Mouse (Mus musculus): ENCODE results near the gene Tmem247. TPM values are rescaled to one million over a fixed set of nuclear protein-coding genes. Genes with fewer than 3 reads are reported as not detected.

Tmem247 gene
- total RNA-seq (2017): not detected in 2 replicates

DNA sequence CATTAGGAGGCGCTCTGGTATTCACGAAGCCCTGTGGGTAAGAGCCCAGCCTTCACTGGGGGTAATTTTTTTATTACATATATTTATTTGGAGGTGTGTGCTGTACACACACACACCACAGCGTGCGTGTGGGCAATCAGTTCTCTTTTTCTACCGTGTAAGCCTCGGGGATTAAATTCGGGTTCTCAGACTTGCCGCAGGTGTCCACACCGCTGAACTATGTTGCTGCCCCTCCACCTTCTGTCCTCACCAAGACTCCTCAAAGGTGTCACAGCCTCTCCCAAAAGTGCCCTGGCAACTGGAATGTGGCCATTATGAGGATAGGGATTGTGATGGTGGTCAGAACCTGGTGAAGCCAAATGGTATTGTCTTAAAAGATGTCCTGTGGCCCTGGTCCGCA, at the start of gene Tmem247:
TSS of gene Tmem247 (plus strand) at position 301 of the 400 bp plus-strand sequence.
- no peak for ATAC-seq (replicated peaks; ENCODE audit: low read depth, poor library complexity, severe bottlenecking)

DNA sequence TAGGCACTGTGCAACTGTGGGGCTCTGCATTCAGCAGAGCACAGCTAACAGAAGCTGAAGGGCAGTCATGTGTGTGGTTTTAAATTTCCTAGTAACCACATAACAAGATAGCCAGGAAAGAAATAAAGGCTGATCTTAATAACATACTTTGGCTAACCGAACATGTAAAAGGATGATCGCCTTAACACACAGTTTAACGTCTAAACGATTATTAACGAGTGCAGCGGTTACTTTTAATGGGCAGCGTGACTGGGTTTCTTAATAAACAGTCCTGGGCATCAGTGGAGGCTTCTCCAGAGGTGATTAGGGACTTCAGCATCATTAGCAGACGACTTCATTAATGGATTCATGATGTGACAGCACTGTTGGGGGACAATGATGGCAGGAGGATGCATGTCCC, 46.6 kb upstream of the Tmem247 start:
- ATAC-seq (replicated peaks; ENCODE audit: low read depth, poor library complexity, severe bottlenecking): no peak

DNA sequence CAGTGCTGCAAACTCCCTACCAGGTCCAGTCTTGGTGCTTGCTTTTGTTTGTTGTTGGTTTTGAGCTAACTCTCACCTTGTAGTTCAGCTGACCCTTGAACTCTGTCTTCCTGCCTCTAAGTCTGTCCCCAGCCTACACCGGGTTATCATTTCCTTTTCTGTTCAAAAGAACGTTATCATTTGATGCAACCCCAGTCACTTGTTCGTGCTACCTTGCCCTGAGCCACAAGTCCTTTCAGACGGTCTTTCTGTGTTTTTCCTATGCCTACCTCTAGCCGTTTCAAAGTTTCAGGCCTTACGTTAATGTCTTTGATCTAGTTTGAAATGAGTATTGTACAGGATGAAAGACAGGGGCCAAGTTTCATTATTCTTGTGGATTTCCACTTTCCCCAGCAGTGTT, 44.5 kb upstream of the Tmem247 start:
- no peak for ATAC-seq (replicated peaks; ENCODE audit: low read depth, poor library complexity, severe bottlenecking)

DNA sequence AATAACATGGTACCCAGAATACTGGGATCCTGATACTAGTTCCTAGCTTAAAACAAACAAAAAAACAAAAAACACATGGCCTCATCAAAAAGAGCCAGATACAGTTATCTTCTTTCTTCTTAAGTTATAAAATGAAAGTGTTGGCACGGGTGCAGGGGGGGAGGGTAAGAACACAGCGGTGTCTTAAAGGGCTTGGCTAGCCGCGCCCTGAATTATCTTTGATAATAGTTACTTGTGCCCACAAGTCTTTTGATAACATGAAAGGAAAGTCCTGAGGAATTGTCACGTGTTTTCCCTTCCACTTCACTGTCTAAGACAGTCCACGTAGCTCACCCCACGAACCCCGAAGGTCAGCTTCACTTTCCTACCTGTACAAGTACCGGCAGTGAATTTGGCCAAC, 40.2 kb upstream of the Tmem247 start:
- 0 out of 2 replicates have a peak, but pooled peaks have one; percentile 22 for ATAC-seq (replicated peaks; ENCODE audit: low read depth, poor library complexity, severe bottlenecking)

DNA sequence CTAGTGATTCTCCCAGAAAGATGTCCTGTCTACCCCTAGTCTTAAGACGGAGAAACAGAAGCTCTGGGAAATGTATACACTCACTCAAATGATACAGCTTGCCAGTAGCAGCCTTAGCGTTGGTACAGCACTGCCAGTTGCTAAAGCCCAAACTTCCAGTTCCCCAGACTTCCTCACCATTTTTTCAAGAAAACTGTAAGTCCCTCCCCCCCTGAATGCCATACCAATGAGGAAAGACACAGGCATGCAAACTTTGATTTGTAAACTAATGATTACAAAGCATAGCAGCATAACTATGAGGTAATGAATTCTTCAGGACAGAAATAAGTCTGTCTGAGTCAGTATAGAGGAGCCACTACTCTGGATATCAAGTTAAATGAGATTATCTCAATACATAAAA, 39.4 kb upstream of the Tmem247 start:
- no peak for ATAC-seq (replicated peaks; ENCODE audit: low read depth, poor library complexity, severe bottlenecking)

DNA sequence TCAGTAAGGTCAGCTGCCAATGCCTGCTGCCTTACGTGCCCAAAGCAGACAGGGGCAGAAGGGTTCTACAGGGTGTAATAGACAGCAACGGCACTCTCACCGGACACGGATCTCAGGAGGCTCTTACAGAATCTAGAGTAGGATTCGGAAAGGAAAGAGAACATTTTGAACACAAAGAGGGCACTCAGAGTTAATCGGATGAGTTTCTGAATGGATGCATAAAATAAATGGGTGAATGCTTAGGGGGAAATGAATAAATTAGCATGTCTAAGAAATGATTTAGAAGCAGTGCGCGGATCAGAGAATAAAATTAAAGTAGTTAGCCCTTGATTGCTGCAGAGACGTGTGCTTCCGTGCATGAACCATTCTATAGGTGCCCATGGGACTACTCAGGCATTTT, 37.1 kb upstream of the Tmem247 start:
- ATAC-seq (replicated peaks; ENCODE audit: low read depth, poor library complexity, severe bottlenecking): no peak

DNA sequence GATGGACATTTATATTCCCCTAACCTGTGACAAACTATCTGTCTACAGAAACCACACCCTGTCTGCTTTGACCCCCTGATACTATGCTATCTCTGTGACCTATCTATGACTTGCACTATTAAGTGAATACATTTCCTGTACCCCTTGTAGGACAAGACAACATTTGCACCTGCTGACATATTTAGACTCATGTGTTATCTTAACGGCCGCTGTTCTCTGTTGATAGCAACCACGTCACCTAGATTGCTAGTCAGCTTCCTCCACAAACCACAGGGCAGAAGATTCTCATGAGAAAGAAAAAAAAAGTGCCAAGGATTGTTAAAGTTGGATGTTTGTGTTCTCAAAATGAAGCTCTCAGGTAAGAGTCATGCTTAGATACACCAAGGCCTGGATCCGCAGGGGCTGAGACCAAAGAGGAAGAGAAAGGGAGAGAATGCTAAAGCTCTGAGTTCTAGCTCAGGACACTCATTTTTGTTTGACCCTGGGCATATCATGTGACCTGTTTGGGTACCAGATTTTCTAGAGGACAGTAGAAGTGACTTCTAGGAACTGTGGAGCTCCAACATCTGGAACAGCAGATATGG, 36.6 kb upstream of the Tmem247 start:
- 0 out of 2 replicates have a peak, but pooled peaks have one; percentile 15 for ATAC-seq (replicated peaks; ENCODE audit: low read depth, poor library complexity, severe bottlenecking)

DNA sequence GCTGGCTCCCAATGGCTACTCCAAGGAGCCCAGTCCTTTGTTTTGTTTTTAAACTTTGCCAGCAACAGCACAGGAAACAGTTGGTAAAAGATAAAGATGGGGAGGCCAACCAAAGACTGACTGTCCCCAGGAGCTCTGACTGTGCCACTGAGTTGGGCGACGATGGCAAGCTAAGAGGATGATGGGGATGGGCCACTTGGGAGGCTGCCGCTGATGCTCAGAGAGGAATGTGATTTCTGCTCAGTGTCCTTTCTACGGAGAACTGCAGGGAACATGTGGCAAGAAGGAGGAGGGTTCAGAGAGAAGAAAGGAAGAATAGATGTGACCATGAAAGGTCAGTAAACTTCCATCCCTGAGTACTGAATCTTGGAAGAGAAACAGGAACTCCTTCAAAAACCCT, 22.0 kb upstream of the Tmem247 start:
- ATAC-seq (replicated peaks; ENCODE audit: low read depth, poor library complexity, severe bottlenecking): no peak

DNA sequence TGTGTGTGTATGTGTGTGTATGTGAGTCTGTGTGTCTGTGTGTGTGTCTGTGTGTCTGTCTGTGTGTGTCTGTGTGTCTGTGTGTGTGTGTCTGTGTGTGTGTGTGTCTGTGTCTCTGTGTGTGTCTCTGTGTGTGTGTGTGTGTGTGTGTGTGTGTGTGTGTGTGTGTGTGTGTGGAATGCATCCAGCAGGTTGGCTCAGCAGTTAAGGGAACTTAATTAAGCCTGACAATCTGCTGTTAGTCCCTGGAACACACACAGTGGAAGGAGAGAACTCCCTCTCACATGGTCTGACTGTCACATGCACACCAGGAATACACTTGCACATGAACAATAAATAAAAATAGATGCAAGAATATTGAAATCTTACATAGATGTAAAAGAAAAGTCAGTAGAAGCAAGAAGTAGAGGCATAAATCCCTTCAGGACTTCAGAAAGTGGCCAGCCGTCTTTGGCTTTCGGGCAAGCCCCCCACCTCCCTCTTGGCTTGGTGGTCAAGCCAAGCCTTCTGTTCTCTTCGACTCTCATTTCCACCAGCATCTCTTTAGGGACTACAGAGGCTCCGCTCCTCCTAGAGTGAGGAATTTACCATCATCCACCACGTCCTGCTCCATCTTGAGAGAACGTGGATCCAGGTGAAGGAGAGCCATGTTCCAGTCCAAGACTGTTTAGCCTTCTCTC, 19.5 kb upstream of the Tmem247 start:
- no peak for ATAC-seq (replicated peaks; ENCODE audit: low read depth, poor library complexity, severe bottlenecking)

DNA sequence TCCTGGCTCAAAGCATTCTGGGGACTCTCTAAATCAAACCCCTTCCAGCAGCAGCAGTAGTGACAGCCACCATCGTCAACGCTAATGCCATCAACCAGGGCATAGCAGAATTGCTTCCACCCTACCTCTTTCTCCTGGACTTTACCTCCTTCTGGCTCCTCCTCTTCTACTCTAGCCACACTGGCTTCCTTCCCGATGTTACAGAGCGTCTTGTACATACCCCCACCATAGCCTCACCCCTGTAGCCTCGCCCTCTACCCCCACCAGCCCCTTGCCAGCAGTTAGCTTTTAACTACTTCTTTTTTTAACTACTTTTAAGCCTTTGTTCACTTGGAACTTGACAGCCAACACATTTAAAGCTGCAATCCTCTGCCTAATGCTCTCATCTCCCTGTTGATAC, 17.3 kb upstream of the Tmem247 start:
- no peak for ATAC-seq (replicated peaks; ENCODE audit: low read depth, poor library complexity, severe bottlenecking)

DNA sequence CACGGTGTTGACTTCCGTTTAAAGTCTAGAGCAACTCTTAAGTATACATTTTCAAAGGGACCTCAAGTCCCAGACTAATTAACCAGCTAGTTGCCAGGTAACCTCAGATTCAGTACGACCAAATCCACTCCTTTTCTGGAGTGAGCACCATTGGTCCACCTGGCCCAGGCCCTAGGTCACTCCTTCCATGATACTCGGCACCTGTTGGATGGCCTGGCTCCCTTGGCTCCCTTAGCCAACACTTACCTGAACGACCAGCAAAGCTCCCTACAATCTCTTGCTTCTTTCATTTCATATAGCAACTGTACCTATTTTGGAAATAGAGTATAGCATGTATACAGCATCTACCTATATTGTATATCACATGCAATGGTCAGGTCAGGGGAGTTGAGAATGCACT, 16.6 kb upstream of the Tmem247 start:
- ATAC-seq (replicated peaks; ENCODE audit: low read depth, poor library complexity, severe bottlenecking): no peak

DNA sequence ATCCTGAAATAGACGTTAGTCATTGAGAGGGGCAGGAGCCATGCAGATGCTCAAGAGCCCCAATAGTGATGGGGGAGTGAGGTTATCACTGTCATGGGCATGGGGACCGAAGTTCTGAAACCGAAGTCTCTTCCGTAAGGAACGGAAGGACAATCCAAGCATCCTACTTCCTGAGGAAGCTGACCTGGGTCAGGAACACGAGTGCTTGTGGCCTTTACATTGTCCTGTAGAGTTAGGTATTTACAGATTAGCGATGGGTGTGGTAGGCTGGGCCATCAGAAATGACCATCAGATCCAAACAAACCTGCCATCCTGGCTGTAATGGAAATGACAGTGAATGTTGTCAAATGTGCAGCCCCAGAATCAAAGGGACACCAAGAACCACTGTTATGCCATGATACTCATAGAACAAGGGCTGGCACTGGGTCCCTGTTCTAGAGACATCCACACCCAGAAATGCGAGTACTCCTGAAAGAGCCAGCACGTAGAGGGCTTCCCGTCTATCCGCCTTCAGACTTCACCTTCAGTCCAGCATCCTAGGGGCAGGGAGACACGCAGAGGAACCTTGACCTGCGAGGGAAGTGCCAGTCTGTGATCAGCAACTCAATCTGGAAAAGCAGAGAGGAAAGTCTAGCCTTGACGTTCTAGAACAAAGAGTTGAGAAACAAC, 14.6 kb upstream of the Tmem247 start:
- no peak for ATAC-seq (replicated peaks; ENCODE audit: low read depth, poor library complexity, severe bottlenecking)

DNA sequence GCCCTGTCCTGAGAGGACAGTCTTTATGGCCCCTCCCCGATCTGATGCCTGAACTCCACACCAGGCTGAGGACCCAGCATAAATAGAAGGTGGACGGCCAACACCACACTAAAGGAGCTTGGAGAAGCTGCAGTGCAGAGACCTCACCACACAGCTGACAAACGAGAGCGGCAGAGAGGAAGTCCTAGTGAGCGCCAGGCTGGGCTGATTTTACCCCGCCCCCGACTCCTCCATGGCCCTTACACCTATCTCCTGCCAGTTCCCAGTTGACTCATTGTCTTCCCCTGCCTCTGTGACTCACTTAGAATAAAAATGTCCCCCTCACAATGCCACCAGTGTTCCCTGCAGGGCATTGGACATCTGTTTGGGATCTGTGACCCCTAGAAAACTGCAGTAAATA, 13.6 kb upstream of the Tmem247 start:
- peak; percentile 67 for ATAC-seq (replicated peaks; ENCODE audit: low read depth, poor library complexity, severe bottlenecking)

DNA sequence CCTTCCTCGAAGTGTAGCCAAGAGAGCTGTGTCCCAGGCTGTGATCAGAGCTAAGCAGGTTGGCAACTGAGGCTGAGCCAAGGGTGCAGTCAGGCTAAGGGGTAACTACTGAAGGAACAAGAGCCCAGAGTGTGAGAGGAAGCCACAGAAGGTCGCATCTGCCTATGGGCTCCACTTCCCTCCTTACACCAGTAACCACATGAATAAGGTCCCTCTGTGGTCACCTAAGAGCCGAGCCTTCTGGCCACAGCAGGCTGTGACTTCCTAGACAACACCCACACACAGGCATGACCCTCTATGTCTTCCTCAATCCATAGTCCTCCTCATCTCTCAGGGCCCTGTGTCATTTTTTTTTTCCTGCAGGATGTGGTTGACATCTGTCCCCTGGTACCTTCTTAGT, 12.9 kb upstream of the Tmem247 start:
- ATAC-seq (replicated peaks; ENCODE audit: low read depth, poor library complexity, severe bottlenecking): peak; percentile 85

DNA sequence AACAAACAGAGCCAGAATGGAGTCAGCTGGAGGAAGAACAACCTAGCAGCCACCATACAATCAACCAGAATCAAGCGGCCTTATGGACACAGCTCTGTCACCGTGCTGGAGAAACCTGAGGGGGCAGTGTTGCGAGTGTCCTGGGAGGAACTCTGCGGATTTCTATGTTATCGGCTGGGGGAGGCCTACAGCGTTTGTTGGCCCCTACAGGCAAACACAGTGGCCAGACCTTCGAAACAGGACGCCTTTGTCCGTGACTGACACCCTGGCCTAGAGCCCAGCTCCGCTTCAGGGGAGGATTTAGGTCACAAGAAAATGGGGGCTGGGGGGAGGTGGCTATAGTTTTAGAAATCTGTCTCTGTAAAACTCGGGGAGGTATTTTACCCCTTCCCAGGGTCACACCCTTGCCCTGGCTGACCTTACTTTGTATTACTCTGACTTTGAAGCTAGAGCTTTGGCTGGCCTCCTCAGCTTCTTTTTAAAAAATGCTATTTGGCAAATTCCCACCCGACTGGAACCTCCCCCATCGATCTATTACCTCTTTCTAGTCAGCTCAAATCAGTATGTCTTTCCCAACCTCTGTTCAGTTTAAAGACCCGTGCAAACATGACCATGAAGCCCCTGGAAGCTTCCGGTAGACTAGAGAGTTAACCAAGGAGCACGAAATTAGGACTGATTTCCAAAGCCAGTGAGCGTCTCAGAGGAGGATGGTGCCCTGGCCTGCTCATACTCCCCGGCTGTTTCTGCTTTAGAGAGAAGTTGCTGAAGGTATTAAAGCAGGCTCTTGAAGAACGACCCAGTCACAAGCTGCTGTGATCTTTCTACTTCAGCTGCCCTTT, 11.6 kb upstream of the Tmem247 start:
- no peak for ATAC-seq (replicated peaks; ENCODE audit: low read depth, poor library complexity, severe bottlenecking)

DNA sequence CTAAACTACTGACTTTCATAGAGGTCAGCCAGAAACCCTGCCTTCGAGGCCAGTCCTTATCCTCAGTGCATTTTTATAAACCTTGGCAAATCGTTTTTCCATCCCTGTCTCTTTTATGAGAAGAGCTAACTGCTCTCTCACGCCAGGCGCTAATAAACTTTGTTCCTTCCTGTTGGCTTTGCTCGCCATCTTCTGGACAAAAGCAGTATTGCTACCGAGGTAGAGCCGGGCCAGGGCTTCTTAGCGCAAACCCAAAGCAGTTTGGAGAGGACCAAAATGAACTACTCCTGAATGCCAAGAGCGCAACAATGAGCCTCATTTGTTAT, 11.0 kb upstream of the Tmem247 start:
- peak; percentile 63 for ATAC-seq (replicated peaks; ENCODE audit: low read depth, poor library complexity, severe bottlenecking)

DNA sequence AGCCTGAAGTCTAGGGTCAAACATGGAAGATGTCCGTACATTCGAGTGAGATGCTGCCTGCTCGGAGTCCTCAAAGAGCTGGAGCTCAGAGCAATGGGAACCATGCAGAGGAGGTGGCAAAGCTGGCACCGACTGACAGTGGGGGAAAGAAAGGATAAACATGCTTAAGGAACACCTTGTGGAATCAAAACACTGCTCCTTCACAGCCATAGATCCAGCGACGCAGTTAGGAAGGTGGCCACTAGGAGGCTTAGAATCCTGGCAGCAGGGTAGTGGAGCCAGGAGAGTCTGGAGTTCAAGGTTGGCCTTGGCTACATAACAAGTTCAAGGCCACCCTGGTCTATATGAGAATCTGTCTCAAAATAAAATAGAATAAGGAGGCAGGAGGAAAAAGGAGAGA, 10.5 kb upstream of the Tmem247 start:
- ATAC-seq (replicated peaks; ENCODE audit: low read depth, poor library complexity, severe bottlenecking): no peak

DNA sequence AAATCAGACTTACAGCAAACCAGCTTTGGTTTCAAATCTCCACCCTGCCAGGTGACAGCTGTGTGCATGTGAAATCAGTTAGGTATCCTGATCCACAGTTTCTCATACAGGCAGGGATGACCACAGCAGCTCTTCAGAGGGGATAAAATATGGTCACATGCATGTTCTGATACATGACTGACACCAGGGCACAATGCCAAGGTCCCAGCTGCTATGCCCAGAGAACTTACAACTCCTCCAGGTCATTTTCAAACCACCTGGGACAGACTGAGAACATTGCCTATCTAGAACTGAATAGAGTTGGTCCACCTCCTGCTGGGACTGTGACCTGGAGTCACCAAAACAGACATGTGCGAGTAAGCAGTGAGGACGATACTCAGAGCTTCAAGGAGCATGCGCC, 10.1 kb upstream of the Tmem247 start:
- ATAC-seq (replicated peaks; ENCODE audit: low read depth, poor library complexity, severe bottlenecking): no peak

DNA sequence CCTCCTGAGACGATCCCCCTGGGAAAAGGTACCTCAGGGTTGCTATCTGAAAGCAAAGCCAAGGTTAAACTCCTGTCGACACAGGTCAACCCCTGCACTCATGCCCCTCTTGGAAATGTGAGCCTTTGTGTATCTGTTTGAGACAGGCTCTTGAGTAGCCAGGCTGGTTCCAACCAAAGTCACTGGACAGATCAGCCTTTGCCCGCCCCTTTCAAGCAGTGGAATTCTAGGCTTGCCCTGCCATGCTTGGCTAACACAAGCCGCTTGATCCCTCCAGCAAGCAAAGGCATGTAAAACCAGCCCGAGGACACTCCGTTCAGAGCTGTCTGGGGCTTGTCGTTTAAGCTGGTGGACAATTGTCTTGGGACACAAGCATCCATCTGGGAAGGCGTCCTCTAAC, 8.8 kb upstream of the Tmem247 start:
- ATAC-seq (replicated peaks; ENCODE audit: low read depth, poor library complexity, severe bottlenecking): no peak

DNA sequence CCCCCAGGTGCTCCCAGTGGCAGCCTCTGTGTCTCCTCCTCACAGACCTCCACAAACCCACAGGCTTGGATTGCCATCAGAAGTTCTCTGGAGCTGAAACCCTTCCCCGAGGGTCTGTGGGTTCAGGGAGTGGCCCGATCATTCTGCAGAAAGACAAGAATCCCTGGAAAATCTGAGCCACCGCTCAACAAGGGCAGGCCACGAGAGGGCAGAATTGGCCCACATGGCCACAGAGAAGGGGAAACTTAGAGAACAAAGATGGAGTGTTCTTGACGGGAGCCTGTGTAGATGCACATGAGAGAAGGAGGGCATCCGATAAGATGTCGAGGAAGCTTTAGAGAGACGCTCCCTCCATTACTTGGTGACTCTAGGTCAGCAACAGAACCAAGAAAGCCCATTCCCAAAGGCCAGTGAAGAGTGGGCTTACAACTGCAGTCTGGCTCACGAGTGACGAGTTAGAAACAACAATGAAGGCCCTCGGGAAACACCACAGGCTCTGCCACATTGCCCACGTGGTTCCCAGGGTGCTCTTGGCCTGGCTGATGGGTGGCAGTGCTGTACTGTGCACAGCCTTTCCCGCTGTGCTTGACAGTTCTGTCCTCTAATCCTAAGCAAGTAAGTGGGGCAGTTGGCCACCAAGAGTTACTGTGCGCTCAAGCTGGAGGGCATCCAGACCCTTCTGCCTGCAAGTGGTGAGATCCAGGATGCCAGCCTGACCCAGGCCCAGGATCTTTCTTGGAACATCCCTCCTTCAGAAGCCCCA, 7.2 kb upstream of the Tmem247 start:
- ATAC-seq (replicated peaks; ENCODE audit: low read depth, poor library complexity, severe bottlenecking): no peak
